ENCODE assay signal across 15 mouse cellular contexts in genomic region chr4:142876151-142876550, GRCm38 (mm10).
"Had no signal": no experiment of that assay in that cellular context is flagged by ENCODE, and none has a peak within 500 bp of the region (broad histone marks: within the 10 kb centered on the region; RNA-seq: fewer than 3 reads in every experiment).

No protein-coding gene starts in this region.

- H3K27me3 ChIP-seq: liver, embryonic 15.5 days; megakaryocyte, embryonic 14.5 days; midbrain, embryonic 12.5 days had no signal

- ATAC-seq: midbrain, embryonic 16.5 days had no signal

- H3K4me2 ChIP-seq: liver, embryonic 11.5 days; liver, embryonic 15.5 days; midbrain, embryonic 12.5 days had no signal

- H3K9me3 ChIP-seq: limb, embryonic 10.5 days; liver, embryonic 15.5 days; midbrain, embryonic 12.5 days had no signal

- H3K9ac ChIP-seq: liver, embryonic 15.5 days; midbrain, embryonic 12.5 days had no signal

- H3K4me3 ChIP-seq: limb, embryonic 10.5 days; liver, embryonic 15.5 days; megakaryocyte, embryonic 14.5 days; midbrain, embryonic 12.5 days had no signal

- H3K4me1 ChIP-seq: liver, embryonic 15.5 days; megakaryocyte, embryonic 14.5 days had no signal

- H3K36me3 ChIP-seq: limb, embryonic 10.5 days; liver, embryonic 15.5 days; midbrain, embryonic 12.5 days had no signal

- H3K27ac ChIP-seq: limb, embryonic 10.5 days; liver, embryonic 15.5 days; midbrain, embryonic 12.5 days had no signal

- DNase-seq: kidney, postnatal 36 days; lung, adult 2 months; lung, postnatal 10 days; lung, postnatal 4 days; retina, postnatal 1 day; right cerebral cortex, postnatal 4 days; spleen, adult 18-20 months; thymus, adult 18-20 months; thymus, postnatal 14 days had no signal
